Mouse (Mus musculus) ovary, postnatal 10 days (tissue): ENCODE data around the gene Erbb4.

Source experiments
- DNase-seq: peaks from one replicate; pipeline ENCODE4 v3.0.0; 2022; ENCODE audit warnings: low spot score

The Erbb4 gene

GRCm38 (mm10) chr1:68517820-68518219, 590.0 kb downstream of the Erbb4 start:
- DNase-seq = no peak

- no peak for DNase-seq
These were observed 604.0 kb downstream of the Erbb4 start for GRCm38 (mm10) chr1:68503873-68504272.

DNA sequence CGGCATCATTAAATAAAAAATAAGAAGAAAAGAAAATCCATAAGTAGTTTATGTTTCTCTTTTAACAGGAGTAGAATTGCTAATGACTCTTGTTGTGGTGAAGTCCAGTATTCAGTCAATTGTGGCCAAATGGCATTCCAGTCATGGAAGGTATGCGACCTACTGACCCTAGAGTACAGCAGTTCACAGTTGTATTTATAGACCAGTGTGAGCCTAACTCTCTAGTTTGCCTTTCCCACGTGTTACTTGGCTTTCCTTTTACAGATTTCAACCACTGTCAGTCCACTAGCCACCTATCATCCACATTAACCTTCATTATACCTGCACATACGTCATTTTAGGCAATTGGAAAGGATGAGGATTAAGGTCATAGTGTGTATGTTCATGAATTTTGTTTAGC, 606.3 kb downstream of the Erbb4 start:
- DNase-seq = no peak

DNA sequence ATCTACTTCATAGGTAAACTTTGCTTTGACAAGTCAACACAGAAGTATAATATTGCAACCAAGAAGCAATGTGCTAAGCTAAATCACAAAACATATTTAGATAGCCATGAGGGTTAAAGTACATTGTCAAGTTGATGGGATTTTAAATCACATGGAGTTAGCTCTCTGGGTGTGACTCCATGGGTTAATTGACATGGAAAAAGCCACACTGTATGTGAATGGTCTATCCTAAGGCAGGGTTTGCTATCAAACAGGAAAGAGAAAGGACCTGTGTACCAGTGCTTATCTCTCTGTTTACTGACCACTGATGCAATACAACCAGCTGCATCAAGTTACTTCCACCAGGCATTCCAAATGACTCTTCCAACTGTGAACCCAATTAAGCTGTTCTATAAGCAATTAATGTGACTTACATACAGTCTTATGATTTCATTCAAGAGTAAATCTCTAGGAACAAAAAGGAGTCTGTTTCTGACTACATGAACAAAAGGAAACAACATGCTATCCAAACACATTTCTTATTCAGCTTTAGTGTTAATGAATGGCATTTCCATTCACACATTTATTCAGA, 641.4 kb downstream of the Erbb4 start:
- DNase-seq = no peak

GRCm38 (mm10) chr1:68451274-68451673, 656.6 kb downstream of the Erbb4 start:
- DNase-seq = no peak

DNA sequence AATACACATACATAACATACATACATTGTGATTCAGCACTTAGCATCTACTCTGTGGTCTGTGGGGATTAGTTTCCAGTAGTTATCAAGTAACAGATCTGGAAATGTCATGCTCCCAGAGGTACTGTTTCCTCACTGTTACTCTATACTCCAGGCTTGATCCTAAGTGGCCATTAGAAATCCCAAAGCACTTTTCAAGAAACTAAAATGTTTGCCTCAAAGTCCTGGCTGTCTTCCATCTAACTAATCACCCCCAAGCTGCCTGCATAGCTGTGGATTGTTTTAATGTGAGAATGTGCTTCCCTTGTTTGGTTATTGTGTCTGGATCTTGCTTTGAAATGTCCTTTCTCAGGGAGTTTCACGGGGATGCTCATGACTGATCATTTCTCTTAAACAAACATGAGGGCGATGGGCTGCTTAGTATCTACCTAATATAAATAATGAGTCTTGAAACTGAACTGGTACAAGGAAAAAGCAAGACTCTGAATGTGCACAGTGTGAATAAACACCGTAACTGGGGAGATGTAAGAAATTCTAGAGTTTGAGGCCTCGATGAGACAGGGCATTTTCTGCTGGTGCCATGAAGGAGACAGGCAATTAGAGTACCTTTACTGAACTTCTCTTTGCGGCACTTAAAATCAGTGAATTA, 683.4 kb downstream of the Erbb4 start:
- no peak for DNase-seq

DNA sequence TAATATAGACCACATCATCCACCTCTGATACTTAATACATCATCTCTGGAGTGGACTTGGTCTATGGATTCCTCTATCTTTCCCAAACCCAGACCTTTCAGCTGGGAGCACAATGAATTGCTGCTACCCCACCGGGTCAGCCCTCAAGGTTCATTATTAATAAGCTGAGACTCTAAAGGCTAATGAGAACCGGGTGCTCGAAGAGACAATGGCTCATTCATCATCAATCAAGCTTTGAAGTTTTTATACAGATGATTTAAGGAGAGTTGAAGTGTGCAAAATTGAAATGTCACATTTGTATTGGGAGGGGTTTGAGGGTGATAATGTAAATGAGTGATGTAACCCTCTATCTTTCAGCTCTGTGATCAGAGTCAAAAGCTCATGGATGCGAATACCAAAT, 706.7 kb downstream of the Erbb4 start:
- no peak for DNase-seq

DNA sequence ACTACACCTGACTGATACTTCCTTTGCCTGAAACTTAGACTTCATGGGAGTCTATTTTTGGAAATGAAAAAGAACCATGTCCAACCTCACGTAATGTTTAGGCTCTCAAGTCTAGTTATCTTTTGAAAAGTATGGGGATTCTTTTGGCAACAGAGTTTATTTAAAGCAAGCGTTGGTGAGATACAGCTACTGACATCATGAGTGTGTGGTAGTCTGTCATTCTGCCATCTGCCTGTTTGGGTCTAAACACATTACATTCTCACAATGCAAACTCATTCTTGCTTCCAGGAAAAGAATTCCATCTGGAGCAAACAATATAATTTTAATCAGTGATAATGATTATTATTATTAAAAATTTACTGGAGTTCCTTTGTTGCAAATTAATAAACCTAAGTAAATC, 736.3 kb downstream of the Erbb4 start:
- no peak for DNase-seq

GRCm38 (mm10) chr1:68333714-68334113, 774.1 kb downstream of the Erbb4 start:
- no peak for DNase-seq

DNA sequence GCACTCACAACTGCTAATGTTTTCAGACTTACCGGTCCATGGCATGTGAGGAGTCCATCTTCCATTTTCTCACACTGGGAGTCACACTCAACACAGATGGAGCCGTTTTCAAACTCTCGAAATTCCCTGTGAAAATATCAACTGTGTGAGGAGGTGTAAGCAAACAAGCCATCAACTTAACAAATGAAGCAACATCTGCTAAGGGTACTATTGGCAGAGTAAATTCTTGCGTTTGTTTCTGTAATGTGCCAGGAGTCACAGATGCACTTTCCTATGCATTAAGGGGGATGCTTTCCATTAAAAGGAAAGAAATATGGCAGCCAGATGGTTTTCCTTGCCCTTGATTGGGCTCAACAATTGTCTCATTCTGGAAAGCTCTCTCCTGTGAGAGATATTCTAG, 802.0 kb downstream of the Erbb4 start:
- DNase-seq = no peak

DNA sequence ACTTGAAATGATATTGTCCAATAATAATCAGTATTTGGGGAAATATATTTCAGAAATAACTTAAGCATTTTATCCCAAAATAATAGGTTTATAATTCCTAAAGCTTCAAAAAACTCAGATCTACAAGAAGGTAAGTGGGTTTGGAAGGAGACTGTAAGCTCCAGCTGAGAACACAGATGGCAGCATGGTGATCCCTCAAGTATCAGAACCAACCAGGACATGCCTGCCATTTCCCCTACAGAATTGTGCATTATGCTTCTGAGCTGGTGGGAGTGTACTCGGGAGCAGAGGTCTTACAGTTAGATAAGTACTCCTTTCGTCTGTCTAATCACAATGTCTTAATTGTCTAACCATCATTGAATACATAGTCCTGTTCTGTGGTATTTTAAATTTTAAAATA, 823.4 kb downstream of the Erbb4 start:
- no peak for DNase-seq

DNA sequence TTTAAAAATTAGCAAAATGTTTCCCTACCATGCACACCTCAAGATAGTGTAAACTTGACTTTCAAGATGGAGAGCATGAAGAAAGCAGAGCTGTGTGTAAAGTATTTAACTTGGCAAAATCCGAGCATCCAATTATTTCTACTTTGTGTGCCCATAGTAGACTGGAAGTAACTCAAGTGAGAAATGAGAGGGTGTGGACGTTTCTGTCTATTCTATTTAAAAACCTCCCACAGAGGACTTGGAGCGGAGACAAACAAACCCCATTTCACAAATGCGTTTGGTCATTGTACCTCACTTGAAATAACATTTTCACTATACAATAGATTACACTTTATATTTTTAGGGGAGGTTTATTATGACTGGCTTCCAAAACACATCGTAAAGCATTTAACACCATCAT, 832.0 kb downstream of the Erbb4 start:
- DNase-seq = no peak

DNA sequence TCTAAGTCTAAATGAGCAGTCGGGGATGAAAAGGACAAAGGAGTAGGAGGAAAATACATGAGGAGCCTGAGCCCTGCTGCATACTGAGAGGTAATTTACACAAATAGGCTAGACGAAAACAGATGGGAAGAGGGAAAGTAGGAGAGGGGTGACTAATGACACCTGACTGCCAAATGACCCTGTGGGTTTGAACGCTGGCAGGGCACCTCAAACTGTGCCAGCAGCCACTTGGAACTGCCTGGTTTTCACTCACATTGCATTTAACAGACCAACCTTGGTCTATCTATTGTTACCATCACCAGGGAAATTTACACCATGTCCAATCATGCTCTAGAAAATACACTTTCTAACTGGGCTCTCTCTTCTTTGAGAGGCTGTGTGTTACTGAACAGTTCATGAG, 929.3 kb downstream of the Erbb4 start:
- DNase-seq = no peak

DNA sequence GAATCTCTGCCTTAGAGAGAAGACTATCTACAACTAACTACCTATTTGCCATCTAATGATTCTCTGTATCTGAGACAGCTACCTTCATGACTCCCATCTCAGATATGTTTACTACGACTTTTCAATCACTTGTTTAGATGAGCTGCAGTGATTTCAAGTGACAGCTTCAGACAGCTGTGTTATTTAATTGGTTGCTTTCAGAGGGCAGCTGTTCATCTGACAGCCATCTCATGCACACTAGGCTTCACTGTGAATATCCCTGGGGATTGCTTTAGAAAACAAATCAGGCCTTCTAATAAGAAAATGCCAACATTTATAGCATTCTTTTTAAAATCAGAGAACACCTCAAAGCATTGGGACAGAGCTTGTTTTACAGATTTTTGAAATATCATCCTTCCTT, 952.6 kb downstream of the Erbb4 start:
- no peak for DNase-seq

DNA sequence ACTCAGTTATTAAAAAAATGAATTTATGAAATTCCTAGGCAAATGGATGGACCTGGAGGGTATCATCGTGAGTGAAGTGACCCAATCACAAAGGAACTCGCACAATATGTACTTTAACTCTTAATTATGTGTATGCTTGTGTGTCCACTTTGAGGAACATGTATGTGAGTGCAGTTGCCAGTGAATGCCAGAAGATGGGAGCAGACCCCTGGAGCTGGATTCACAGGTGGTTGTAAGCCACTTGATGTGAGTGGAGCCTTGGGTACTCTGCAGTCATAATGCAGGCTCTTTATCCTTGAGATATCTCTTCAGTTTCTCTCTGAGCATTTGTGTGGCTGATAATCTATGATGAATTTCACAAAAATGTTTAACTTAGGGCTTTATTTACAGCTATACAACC, 957.3 kb downstream of the Erbb4 start:
- no peak for DNase-seq

GRCm38 (mm10) chr1:68142562-68143350, 965.1 kb downstream of the Erbb4 start:
- no peak for DNase-seq

DNA sequence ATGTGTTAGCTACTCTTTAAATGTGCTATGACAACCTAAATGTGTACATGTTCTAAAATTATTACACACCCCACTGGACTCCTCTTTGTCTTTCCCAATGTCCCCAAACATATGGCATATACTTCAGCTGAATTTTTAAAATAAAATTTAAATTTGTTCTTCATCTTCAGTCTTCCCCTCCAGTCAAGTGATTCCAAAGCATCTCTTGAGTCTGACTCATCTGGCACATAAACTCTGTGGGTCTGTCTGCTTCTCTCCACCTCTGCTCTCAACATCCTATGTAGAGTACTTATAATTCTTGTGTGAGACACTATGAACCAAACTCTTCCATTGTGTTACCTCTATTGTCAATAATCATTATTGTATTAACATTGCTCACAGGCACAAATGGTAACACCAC, 972.9 kb downstream of the Erbb4 start:
- DNase-seq = no peak

DNA sequence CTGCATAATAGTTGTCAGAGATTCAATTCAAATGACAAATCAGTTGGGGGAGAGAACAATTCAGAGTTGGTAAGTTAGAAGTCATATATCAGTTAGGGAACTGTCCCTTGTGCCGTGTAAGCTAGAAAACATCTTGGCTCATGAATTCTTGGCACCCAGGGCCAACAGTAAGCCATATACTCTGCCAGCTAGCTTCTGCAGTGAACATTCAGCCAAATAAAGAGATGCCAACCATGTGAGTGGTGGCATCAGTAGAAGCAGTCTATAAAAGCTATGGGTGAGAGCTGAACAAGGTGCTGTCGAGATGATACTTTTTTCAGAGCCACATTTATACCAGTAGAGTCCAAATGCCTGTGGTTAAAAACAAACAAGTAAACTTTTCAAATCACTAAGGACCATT, 973.4 kb downstream of the Erbb4 start:
- no peak for DNase-seq

DNA sequence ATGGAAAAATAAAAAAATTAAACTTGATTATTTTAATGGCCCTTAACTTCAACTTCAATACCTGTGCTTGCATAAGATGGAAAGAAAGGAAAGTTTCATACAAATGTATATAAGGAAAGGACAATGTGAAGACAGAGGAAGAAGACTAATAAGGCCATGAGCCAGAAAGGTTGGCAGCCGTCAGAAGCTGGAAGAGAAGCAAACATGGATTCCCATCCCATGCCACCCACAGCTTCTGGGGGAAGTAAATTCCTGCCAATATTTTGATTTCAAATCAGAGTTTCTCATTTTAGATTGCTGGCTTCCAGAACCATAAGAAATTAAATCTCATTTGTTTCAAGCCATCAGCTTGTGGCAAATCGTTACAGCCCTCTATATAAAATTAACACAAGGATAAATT, 984.3 kb downstream of the Erbb4 start:
- DNase-seq = no peak

DNA sequence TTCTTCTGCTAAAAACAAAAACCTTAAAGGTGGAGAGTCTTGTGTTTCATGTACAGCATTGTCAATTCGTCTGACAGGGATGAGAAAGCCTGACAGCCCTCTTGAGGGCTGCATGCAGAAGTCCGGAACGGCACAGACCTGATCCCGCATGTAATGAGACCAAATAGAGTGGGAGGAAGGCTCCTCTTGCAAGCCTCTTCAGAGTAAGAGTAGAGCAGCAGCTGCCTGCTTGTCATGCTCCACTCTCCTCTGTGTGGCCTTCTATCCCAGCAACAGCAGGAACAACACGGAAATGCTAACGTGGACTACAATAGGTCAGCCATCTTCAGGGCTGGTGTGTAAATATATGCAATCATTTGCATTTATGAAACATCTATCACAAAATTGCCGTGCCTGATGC, 987.5 kb downstream of the Erbb4 start:
- DNase-seq = no peak

DNA sequence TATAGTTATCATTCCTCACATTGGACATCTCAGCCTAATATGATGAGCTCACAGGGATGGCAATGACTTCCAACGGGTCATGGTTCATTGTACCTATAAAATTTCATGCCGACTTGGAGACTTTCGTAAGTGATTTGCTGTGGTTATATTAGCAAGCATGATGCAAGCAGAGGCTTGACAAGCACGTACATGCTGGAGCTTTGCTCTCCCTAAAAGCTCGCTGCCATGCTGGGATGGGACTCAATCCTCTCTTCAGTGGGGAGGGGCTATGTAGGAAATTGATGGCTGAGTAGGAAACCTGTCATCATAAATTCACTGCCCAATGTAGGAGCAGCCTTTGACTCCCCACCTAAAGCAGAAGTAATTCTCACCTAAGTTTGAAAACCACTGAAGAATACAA, 992.1 kb downstream of the Erbb4 start:
- no peak for DNase-seq

- no peak for DNase-seq
These were observed 1001.4 kb downstream of the Erbb4 start for GRCm38 (mm10) chr1:68106543-68106860.

- DNase-seq = no peak
These were observed 1001.9 kb downstream of the Erbb4 start for GRCm38 (mm10) chr1:68105834-68106542.
